Mouse (Mus musculus) MN1 (cell line): ENCODE results near the gene Cln3.

ENCODE experiments used
- DNase-seq: peaks from one replicate; pipeline ENCODE4 v3.0.0-alpha.2; 2016; ENCODE audit warnings: low spot score

The Cln3 gene

GRCm38 (mm10) chr7:126585717-126586116 lies at the start of gene Cln3:
TSS of gene Cln3 (minus strand) at chr7:126585817.
- DNase-seq = no peak

- no peak for DNase-seq
Measured at GRCm38 (mm10) chr7:126635375-126635774, 49.8 kb upstream of the Cln3 start.

- no peak for DNase-seq
Measured at GRCm38 (mm10) chr7:126632478-126632877, 46.9 kb upstream of the Cln3 start.

- DNase-seq = peak; percentile 21
Measured at GRCm38 (mm10) chr7:126630824-126631518, 45.4 kb upstream of the Cln3 start, which contains the start of gene Nupr1. TSS of gene Nupr1 (minus strand) at chr7:126630861.

- no peak for DNase-seq
Measured at GRCm38 (mm10) chr7:126629915-126630314, 44.3 kb upstream of the Cln3 start.

- peak; percentile 23 for DNase-seq
Measured at GRCm38 (mm10) chr7:126628111-126628510, 42.5 kb upstream of the Cln3 start.

- peak; percentile 41 for DNase-seq
Measured at GRCm38 (mm10) chr7:126625807-126626600, 40.4 kb upstream of the Cln3 start.

- DNase-seq = peak; percentile 93
Measured at GRCm38 (mm10) chr7:126625369-126625768, 39.8 kb upstream of the Cln3 start.

GRCm38 (mm10) chr7:126624774-126625173 lies 39.2 kb upstream of the Cln3 start:
- peak; percentile 74 for DNase-seq

GRCm38 (mm10) chr7:126623381-126623780 lies 37.8 kb upstream of the Cln3 start:
- DNase-seq = no peak

GRCm38 (mm10) chr7:126621452-126622359 lies 36.1 kb upstream of the Cln3 start:
- DNase-seq = no peak

GRCm38 (mm10) chr7:126619559-126620275 lies 34.1 kb upstream of the Cln3 start:
- no peak for DNase-seq

GRCm38 (mm10) chr7:126616707-126617106 lies 31.1 kb upstream of the Cln3 start:
- no peak for DNase-seq

GRCm38 (mm10) chr7:126612736-126613135 lies 27.1 kb upstream of the Cln3 start:
- no peak for DNase-seq

- no peak for DNase-seq
Measured at GRCm38 (mm10) chr7:126607796-126608195, 22.2 kb upstream of the Cln3 start.

GRCm38 (mm10) chr7:126607064-126607463 lies 21.4 kb upstream of the Cln3 start:
- peak; percentile 57 for DNase-seq

- DNase-seq = peak; percentile 28
Measured at GRCm38 (mm10) chr7:126606611-126607010, 21.0 kb upstream of the Cln3 start.

- DNase-seq = no peak
Measured at GRCm38 (mm10) chr7:126602650-126603049, 17.0 kb upstream of the Cln3 start.

- DNase-seq = no peak
Measured at GRCm38 (mm10) chr7:126601896-126602295, 16.3 kb upstream of the Cln3 start.

- no peak for DNase-seq
Measured at GRCm38 (mm10) chr7:126598919-126599318, 13.3 kb upstream of the Cln3 start.

- no peak for DNase-seq
Measured at GRCm38 (mm10) chr7:126596414-126596813, 10.8 kb upstream of the Cln3 start.

GRCm38 (mm10) chr7:126595890-126596289 lies 10.3 kb upstream of the Cln3 start:
- DNase-seq = no peak
